Mouse (Mus musculus) spleen, adult 2 months (tissue): ENCODE measurements around the gene Lrmda. TPM values are rescaled to one million over a fixed set of nuclear protein-coding genes. Genes with fewer than 3 reads are reported as not detected.

Source experiments
- DNase-seq, 2 experiments: peaks; one replicate each; pipeline versions ENCODE4 v3.0.0 to v3.0.0-alpha.2; 2012 to 2021; ENCODE audit warnings: low spot score in 2 of 2, low read depth in 1 of 2
- H3K27ac ChIP-seq: fragments of 200-500 bp; 2 replicates; pipeline ENCODE4 v1.5.1; 2012; ENCODE audit warnings: low read length, inconsistent platforms; ENCODE audit not compliant: insufficient read depth
- H3K27me3 ChIP-seq: fragments of 200-500 bp; 2 replicates; pipeline ENCODE4 v1.6.1; 2012; ENCODE audit warnings: mild to moderate bottlenecking, moderate library complexity, low read length, inconsistent platforms; ENCODE audit not compliant: control insufficient read depth, insufficient read depth
- H3K36me3 ChIP-seq: fragments of 200-500 bp; 2 replicates; pipeline ENCODE4 v1.6.1; 2012; ENCODE audit warnings: mild to moderate bottlenecking, low read length, inconsistent platforms; ENCODE audit not compliant: control insufficient read depth, insufficient read depth
- H3K4me1 ChIP-seq: fragments of 200-500 bp; 2 replicates; pipeline ENCODE4 v1.6.1; 2011; ENCODE audit warnings: inconsistent platforms; ENCODE audit not compliant: control insufficient read depth, insufficient read depth, insufficient read length
- H3K4me3 ChIP-seq: fragments of 200-500 bp; 2 replicates; pipeline ENCODE4 v1.5.1; 2011; ENCODE audit warnings: mild to moderate bottlenecking, inconsistent platforms; ENCODE audit not compliant: insufficient read depth, insufficient read length; ENCODE audit errors: extremely low read depth
- CTCF ChIP-seq: fragments of 200-500 bp; IDR thresholded peaks from 2 replicates; pipeline ENCODE4 v1.5.1; 2011; ENCODE audit warnings: mild to moderate bottlenecking, inconsistent platforms; ENCODE audit not compliant: insufficient read depth, insufficient read length, insufficient replicate concordance; ENCODE audit errors: extremely low read depth
- POLR2A ChIP-seq: fragments of 200-500 bp; IDR thresholded peaks from 2 replicates; pipeline ENCODE4 v1.6.1; 2011; ENCODE audit warnings: low read depth, low read length, inconsistent platforms
- WGBS: fragments of 180-500 bp; shearing (Covaris S2); methylation state at CpG from one replicate; pipeline ENCODE4 v1.1.7; 2018; 5-methylcytosine and 5-hydroxymethylcytosine counted together
- polyA plus RNA-seq: library from polyadenylated mRNA; depleted of rRNA; stranded (reverse); fragments of >200 nt; gene quantifications from 2 replicates; pipeline ENCODE4 v1.2.3, GENCODE M21; 2012

The Lrmda gene
- polyA plus RNA-seq, 1 experiment = 0.37 TPM

DNA sequence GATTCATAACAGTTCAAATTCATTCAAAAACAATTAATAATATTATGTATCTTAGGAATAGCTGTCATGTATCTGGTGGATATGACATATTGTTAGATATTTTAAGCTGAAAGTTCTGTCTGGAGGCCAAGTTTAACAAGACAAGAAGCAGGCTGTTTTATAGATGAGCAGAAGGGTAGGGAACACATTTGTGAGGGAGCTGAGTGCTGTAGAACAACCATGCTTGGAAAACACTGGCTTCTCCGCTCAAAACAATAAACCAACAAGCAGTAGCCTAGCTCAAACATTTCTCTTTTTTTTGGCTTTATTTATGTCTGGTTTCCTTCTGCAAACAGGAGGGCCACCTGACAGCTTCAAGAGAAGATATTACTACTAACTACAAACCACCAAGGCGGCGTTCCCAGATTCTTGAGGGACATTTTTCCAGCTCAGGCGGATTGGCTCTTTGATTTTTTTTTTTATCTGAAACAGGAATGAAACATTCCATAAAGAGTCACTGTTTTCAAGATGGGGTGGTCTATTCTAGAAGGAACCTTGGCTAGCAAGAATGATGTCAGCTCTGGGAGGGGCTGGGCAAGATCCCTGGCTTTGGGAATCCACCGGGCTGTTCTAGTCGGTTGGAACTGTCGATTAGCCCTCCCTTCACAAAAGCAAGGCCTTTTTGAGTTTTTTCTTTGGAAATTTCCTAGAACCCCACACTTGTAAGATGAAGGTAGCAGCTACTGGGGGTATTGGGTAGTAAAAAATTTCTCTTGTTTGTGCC is 304.2 kb downstream of the Lrmda start:
- DNase-seq = no peak
- Histone ChIP-seq H3K4me3 (no peak overlapping the region; the same call in 1 of the 2 replicates), H3K36me3 (no peaks in the 10 kb centered on the region), H3K27ac (no peak overlapping the region), H3K27me3 (no peaks in the 10 kb centered on the region), H3K4me1 (no peaks in the 10 kb centered on the region)
- WGBS = 91% methylated on average over 7 of the region's 7 CpGs
- TF ChIP-seq CTCF = no peak
- TF ChIP-seq POLR2A = no peak

DNA sequence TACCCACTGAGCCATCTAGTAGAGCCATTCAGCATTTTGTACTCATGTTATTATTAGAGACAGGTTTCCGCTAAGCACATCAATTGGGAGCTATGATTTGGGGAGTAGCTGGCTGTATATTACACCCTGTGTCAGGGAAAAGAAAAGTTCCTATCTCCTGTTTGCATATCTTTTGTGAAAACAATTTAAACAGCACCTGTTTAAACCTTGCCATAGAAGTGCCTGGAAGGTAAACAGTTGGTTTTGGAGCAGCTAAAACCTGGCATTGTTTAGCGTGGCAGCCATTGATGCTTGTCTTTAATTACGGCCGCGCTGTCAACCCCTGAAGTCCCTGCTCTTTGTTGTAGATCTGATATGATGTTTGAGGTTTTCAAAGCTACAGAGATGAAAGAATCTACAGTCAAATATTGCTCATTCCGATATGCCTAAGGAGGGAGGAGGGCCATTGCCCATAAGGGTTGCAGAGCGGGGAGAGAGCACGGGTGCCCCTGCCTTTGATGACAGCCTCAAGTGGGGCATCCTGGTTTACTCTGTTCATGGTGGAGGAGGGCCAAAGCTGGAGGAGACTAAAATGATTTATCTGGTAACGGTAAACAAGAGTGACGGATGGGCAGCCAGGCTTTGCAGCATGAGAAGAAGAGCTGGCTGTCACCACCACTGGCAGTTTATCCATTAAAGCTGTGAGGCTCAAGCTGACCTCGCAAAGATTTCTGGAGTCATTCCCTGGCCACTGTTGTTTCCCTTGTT is 306.9 kb downstream of the Lrmda start:
- no peak overlapping the region for H3K27ac ChIP-seq
- H3K4me1 ChIP-seq = no peaks in the 10 kb centered on the region
- TF ChIP-seq CTCF (no peak), POLR2A (no peak)
- 88% methylated on average over 11 of the region's 11 CpGs for WGBS
- no peaks in the 10 kb centered on the region for H3K36me3 ChIP-seq
- no peaks in the 10 kb centered on the region for H3K27me3 ChIP-seq
- no peak overlapping the region for H3K4me3 ChIP-seq
- DNase-seq = no peak

DNA sequence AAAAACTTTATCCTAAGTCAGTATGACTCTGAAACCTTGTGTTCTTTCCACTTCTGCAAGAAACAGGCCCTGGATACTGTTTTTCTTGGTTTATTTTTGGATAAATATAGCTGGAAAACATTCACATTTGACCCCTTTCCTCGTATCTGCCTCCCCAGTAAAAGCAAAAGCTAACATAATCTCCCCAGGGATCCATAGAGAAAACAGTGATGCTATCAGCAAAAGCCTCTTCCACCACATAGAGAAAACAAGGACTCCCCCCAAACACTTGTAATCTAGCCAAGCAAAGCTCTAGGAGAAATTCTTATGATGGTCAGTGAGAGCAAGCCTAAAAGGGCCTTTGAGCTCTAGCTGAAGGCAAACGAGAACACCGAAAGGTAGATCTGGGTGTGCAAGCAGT is 309.7 kb downstream of the Lrmda start:
- DNase-seq = no peak
- Histone ChIP-seq H3K27me3 (no peaks in the 10 kb centered on the region), H3K36me3 (no peaks in the 10 kb centered on the region), H3K4me1 (no peaks in the 10 kb centered on the region), H3K27ac (no peak overlapping the region), H3K4me3 (no peak overlapping the region)
- WGBS = 93% methylated on average over 3 of the region's 3 CpGs
- TF ChIP-seq POLR2A (no peak), CTCF (no peak)

DNA sequence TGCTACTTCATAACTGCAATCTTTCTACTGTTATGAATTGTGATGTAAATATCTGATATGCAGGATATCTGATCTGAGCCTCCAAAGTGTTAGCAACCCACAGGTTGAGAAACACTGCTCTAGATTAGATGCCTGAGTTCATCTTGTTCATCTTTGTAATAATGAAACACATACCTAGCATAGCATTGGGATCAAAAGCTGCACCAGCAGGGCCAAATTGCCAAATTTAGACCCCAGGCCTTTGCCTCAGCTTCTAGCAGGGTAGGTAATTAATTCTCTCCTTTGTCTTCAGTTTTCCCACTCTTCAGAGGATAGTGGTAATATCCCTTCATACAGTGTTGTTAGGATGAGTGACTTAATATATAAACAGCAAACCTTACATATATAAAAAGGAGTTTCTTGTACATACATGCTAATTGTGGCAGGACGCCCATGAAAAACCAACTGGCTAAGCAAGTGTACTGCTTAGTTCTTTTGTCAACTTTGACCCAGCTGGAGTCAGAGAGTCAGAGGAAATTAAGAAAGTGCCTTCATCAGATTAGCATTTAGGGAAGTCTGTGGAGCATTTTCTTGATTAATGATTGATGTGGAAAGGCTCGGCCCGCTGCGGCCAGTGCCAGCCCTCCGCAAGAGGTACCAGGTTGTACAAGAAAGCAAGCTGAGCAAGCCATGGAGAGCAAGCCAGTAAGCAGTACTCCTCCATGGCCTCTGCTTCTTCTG is 315.7 kb downstream of the Lrmda start:
- Histone ChIP-seq H3K36me3 (no peaks in the 10 kb centered on the region), H3K4me3 (no peak overlapping the region), H3K27ac (no peak overlapping the region), H3K4me1 (no peaks in the 10 kb centered on the region), H3K27me3 (no peaks in the 10 kb centered on the region)
- 94% methylated on average over 5 of the region's 5 CpGs for WGBS
- TF ChIP-seq CTCF (no peak), POLR2A (no peak)
- no peak for DNase-seq

DNA sequence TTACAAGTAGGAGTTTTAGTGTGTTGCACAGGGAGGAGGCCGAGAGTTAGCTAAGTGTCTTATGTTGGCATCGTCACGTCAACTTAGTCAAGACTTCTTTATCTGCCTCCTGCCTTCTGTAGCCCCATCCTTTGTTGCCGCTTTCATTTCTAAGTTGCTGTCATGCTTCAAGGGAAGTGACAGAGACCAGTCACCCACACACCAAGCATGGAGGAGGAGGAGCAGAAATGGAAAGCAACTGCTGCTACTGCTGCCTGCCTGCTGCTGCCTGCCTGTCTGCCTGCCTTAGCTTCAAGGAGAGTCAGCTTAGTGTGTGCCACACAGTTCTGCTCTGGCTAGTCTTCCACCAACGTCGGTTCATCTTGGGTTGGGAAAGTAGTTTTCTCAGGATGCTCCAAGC is 319.7 kb downstream of the Lrmda start:
- no peak for DNase-seq
- no peaks in the 10 kb centered on the region for H3K27me3 ChIP-seq
- H3K4me1 ChIP-seq = no peaks in the 10 kb centered on the region
- WGBS = 87% methylated on average over 6 of the region's 6 CpGs
- H3K36me3 ChIP-seq = no peaks in the 10 kb centered on the region
- no peak overlapping the region for H3K27ac ChIP-seq
- TF ChIP-seq POLR2A (no peak), CTCF (no peak)
- no peak overlapping the region for H3K4me3 ChIP-seq

DNA sequence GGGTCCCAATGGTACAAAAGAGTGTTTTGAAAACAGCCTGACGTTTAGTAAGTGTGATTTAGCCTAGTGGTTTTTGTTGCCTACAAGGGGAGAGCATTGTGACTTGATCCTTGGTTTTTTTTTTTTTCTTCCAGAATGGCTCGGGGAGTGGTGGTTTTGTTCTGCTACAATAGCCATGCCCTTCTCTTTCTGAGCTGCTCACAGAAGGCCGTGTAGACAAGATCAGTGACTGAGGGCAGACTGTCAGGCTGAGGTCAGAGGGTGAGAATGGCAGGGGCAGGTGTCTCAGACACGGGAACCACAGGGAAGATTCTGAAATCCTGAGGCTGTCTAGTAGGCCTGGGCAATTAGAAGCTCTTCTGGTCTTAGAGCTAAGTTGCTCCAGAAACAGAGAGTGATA is 323.8 kb downstream of the Lrmda start:
- 70% methylated on average over 4 of the region's 4 CpGs for WGBS

DNA sequence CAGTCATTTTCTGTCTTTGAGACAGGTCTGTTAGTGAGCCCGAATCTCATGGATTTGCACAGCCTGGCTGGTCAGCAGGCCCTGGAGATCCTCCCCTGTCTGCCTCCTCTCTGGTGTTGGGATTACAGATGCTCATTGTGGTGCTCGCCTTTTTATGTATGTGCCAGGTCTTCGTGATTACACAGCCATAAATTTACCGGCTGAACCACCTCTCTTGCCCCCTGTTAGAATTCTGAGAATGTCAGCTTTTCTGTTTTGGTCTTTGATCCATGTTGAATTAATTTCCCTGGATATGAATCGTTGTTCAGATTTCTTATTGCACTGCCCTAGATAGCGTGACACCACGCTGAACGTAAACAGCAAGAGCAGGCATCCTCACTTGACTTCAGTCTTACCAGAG is 325.7 kb downstream of the Lrmda start:
- no peaks in the 10 kb centered on the region for H3K4me1 ChIP-seq

More for the DNA sequence above, 323.8 kb downstream of the Lrmda start:
- no peak for TF ChIP-seq POLR2A
- TF ChIP-seq CTCF = no peak
- H3K27ac ChIP-seq = no peak overlapping the region
- H3K4me3 ChIP-seq = no peak overlapping the region
- DNase-seq = no peak
- no peaks in the 10 kb centered on the region for H3K27me3 ChIP-seq
- H3K4me1 ChIP-seq = no peaks in the 10 kb centered on the region
- no peaks in the 10 kb centered on the region for H3K36me3 ChIP-seq

More for the DNA sequence above, 325.7 kb downstream of the Lrmda start:
- Histone ChIP-seq H3K4me3 (no peak overlapping the region), H3K27ac (no peak overlapping the region), H3K27me3 (no peaks in the 10 kb centered on the region), H3K36me3 (no peaks in the 10 kb centered on the region)
- no peak for DNase-seq
- TF ChIP-seq CTCF = no peak
- WGBS = 93% methylated on average over 8 of the region's 8 CpGs
